Mouse (Mus musculus) forebrain, embryonic 12.5 days (tissue): ENCODE data around the gene Gm11077. TPM values are rescaled to one million over a fixed set of nuclear protein-coding genes. Genes with fewer than 3 reads are reported as not detected.

ENCODE experiments used
- ATAC-seq: fragments of 200-750 bp; cut with Nextera tagmentation; 2 replicates; pipeline ENCODE4 v1.8.0; 2017; ENCODE audit warnings: moderate TSS enrichment; ENCODE audit not compliant: low FRiP score
- H3K27ac ChIP-seq: fragments of 300-500 bp; sonication (generic); 2 replicates; pipeline ENCODE4 v1.5.1; 2016; ENCODE audit warnings: mild to moderate bottlenecking
- H3K27me3 ChIP-seq: fragments of 300-500 bp; sonication (generic); 2 replicates; pipeline ENCODE4 v1.6.1; 2016; ENCODE audit warnings: mild to moderate bottlenecking
- H3K36me3 ChIP-seq: fragments of 300-500 bp; sonication (generic); replicated peaks from 2 replicates; pipeline ENCODE4 v1.6.1; 2016; ENCODE audit warnings: mild to moderate bottlenecking
- H3K4me1 ChIP-seq: fragments of 300-500 bp; sonication (generic); 2 replicates; pipeline ENCODE4 v1.6.1; 2016
- H3K4me2 ChIP-seq: fragments of 300-500 bp; sonication (generic); 2 replicates; pipeline ENCODE4 v1.6.1; 2016; ENCODE audit warnings: mild to moderate bottlenecking, moderate library complexity
- H3K4me3 ChIP-seq: fragments of 300-500 bp; sonication (generic); replicated peaks from 2 replicates; pipeline ENCODE4 v1.5.1; 2016; ENCODE audit warnings: mild to moderate bottlenecking
- H3K9ac ChIP-seq: fragments of 300-500 bp; sonication (generic); 2 replicates; pipeline ENCODE4 v1.6.1; 2016; ENCODE audit warnings: mild to moderate bottlenecking
- H3K9me3 ChIP-seq: fragments of 300-500 bp; sonication (generic); 2 replicates; pipeline ENCODE4 v1.6.1; 2016
- WGBS: fragments of 180-500 bp; shearing (Covaris S2); methylation state at CpG from one replicate; pipeline ENCODE4 v1.1.7; 2016; 5-methylcytosine and 5-hydroxymethylcytosine counted together
- polyA plus RNA-seq: library from polyadenylated mRNA; unstranded; fragments of >200 nt; fragmentation: Nextera tagmentation; extraction: Ambion mirVana; gene quantifications from 2 replicates; pipeline ENCODE4 v1.2.1, GENCODE M21; 2016

The Gm11077 gene
- polyA plus RNA-seq = not detected in 2 replicates

GRCm38 (mm10) chr6:140729272-140729671, at the start of gene Gm11077:
TSS of gene Gm11077 (plus strand) at chr6:140729284.
- Histone ChIP-seq H3K4me2 (no peak within 1 kb of the TSS), H3K27me3 (no peaks in the 10 kb centered on the region), H3K4me1 (peaks cover 14% of the 10 kb centered on the region; the same call in 1 of the 2 replicates), H3K4me3 (no peak within 1 kb of the TSS), H3K36me3 (no peaks in the 10 kb centered on the region), H3K9me3 (no peaks in the 10 kb centered on the region), H3K9ac (no peak within 1 kb of the TSS), H3K27ac (no peak within 1 kb of the TSS)
- 90% methylated on average over 5 of the region's 5 CpGs for WGBS
- ATAC-seq = no peak

- H3K4me3 ChIP-seq = no peak overlapping the region
- 48% methylated on average over 7 of the region's 7 CpGs for WGBS
- no peaks in the 10 kb centered on the region for H3K27me3 ChIP-seq
- no peaks in the 10 kb centered on the region for H3K36me3 ChIP-seq
- no peak overlapping the region for H3K4me2 ChIP-seq
- no peak overlapping the region for H3K27ac ChIP-seq
- H3K9ac ChIP-seq = no peak overlapping the region
- ATAC-seq = no peak
- H3K4me1 ChIP-seq = peaks cover 24% of the 10 kb centered on the region
- no peaks in the 10 kb centered on the region for H3K9me3 ChIP-seq
These were observed 48.4 kb upstream of the Gm11077 start for GRCm38 (mm10) chr6:140680713-140681112.

- Histone ChIP-seq H3K27ac (no peak overlapping the region), H3K4me1 (peaks cover 14% of the 10 kb centered on the region), H3K36me3 (no peaks in the 10 kb centered on the region), H3K9me3 (no peaks in the 10 kb centered on the region), H3K4me2 (no peak overlapping the region), H3K27me3 (no peaks in the 10 kb centered on the region), H3K9ac (no peak overlapping the region), H3K4me3 (no peak overlapping the region)
- ATAC-seq = no peak
- 61% methylated on average over 13 of the region's 13 CpGs for WGBS
These were observed 46.3 kb upstream of the Gm11077 start for GRCm38 (mm10) chr6:140682829-140683228.

- H3K4me1 ChIP-seq = peaks cover under 1% of the 10 kb centered on the region; the same call in 1 of the 2 replicates
- 90% methylated on average over 11 of the region's 11 CpGs for WGBS
- no peak for ATAC-seq
These were observed 44.7 kb upstream of the Gm11077 start for GRCm38 (mm10) chr6:140684403-140684802.

GRCm38 (mm10) chr6:140689617-140690404, 39.3 kb upstream of the Gm11077 start:
- Histone ChIP-seq H3K4me3 (no peak overlapping the region), H3K4me2 (no peak overlapping the region), H3K27me3 (no peaks in the 10 kb centered on the region), H3K9me3 (no peaks in the 10 kb centered on the region), H3K9ac (no peak overlapping the region), H3K4me1 (no peaks in the 10 kb centered on the region; the same call in 1 of the 2 replicates), H3K27ac (no peak overlapping the region), H3K36me3 (no peaks in the 10 kb centered on the region)
- WGBS = 88% methylated on average over 16 of the region's 16 CpGs
- ATAC-seq = no peak

More at GRCm38 (mm10) chr6:140684403-140684802, 44.7 kb upstream of the Gm11077 start:
- no peaks in the 10 kb centered on the region for H3K36me3 ChIP-seq
- H3K27ac ChIP-seq = no peak overlapping the region
- H3K27me3 ChIP-seq = no peaks in the 10 kb centered on the region
- H3K9ac ChIP-seq = no peak overlapping the region
- no peak overlapping the region for H3K4me2 ChIP-seq
- no peak overlapping the region for H3K4me3 ChIP-seq
- H3K9me3 ChIP-seq = no peaks in the 10 kb centered on the region

GRCm38 (mm10) chr6:140692160-140692559, 36.9 kb upstream of the Gm11077 start:
- no peak for ATAC-seq
- no peaks in the 10 kb centered on the region for H3K9me3 ChIP-seq
- H3K4me1 ChIP-seq = no peaks in the 10 kb centered on the region; the same call in 1 of the 2 replicates
- WGBS = 89% methylated on average over 6 of the region's 6 CpGs
- no peaks in the 10 kb centered on the region for H3K36me3 ChIP-seq
- no peak overlapping the region for H3K4me2 ChIP-seq
- no peak overlapping the region for H3K4me3 ChIP-seq
- no peaks in the 10 kb centered on the region for H3K27me3 ChIP-seq
- H3K9ac ChIP-seq = no peak overlapping the region
- H3K27ac ChIP-seq = no peak overlapping the region

- Histone ChIP-seq H3K4me2 (no peak overlapping the region), H3K4me1 (no peaks in the 10 kb centered on the region; the same call in 1 of the 2 replicates), H3K27ac (no peak overlapping the region), H3K4me3 (no peak overlapping the region), H3K36me3 (no peaks in the 10 kb centered on the region), H3K9ac (no peak overlapping the region), H3K9me3 (no peaks in the 10 kb centered on the region), H3K27me3 (no peaks in the 10 kb centered on the region)
- WGBS = 71% methylated on average over 12 of the region's 12 CpGs
- no peak for ATAC-seq
These were observed 32.7 kb upstream of the Gm11077 start for GRCm38 (mm10) chr6:140696192-140696879.

GRCm38 (mm10) chr6:140697994-140698393, 31.1 kb upstream of the Gm11077 start:
- Histone ChIP-seq H3K9ac (no peak overlapping the region), H3K4me1 (no peaks in the 10 kb centered on the region), H3K9me3 (no peaks in the 10 kb centered on the region), H3K4me2 (no peak overlapping the region), H3K27ac (no peak overlapping the region), H3K36me3 (no peaks in the 10 kb centered on the region), H3K27me3 (no peaks in the 10 kb centered on the region), H3K4me3 (no peak overlapping the region)
- ATAC-seq = no peak
- 90% methylated on average over 11 of the region's 11 CpGs for WGBS

- no peaks in the 10 kb centered on the region for H3K27me3 ChIP-seq
- no peak overlapping the region for H3K4me2 ChIP-seq
- no peaks in the 10 kb centered on the region for H3K4me1 ChIP-seq
- no peak overlapping the region for H3K27ac ChIP-seq
- 100% methylated on average over 1 of the region's 1 CpGs for WGBS
- H3K9me3 ChIP-seq = no peaks in the 10 kb centered on the region
- H3K36me3 ChIP-seq = no peaks in the 10 kb centered on the region
- H3K9ac ChIP-seq = no peak overlapping the region
- no peak overlapping the region for H3K4me3 ChIP-seq
- no peak for ATAC-seq
These were observed 30.5 kb upstream of the Gm11077 start for GRCm38 (mm10) chr6:140698596-140698995.

GRCm38 (mm10) chr6:140701259-140701658, 27.8 kb upstream of the Gm11077 start:
- 0 out of 2 replicates have a peak, but pooled peaks cover 2% of the 10 kb centered on the region for H3K9me3 ChIP-seq
- H3K4me3 ChIP-seq = no peak overlapping the region
- 84% methylated on average over 6 of the region's 6 CpGs for WGBS
- no peak overlapping the region for H3K27ac ChIP-seq
- ATAC-seq = no peak
- no peaks in the 10 kb centered on the region for H3K27me3 ChIP-seq
- H3K9ac ChIP-seq = no peak overlapping the region
- H3K4me2 ChIP-seq = no peak overlapping the region
- H3K36me3 ChIP-seq = no peaks in the 10 kb centered on the region
- no peaks in the 10 kb centered on the region for H3K4me1 ChIP-seq

- WGBS = 81% methylated on average over 10 of the region's 10 CpGs
- no peaks in the 10 kb centered on the region for H3K4me1 ChIP-seq
- no peak for ATAC-seq
These were observed 24.0 kb upstream of the Gm11077 start for GRCm38 (mm10) chr6:140705132-140705531.

GRCm38 (mm10) chr6:140706056-140706455, 23.0 kb upstream of the Gm11077 start:
- 0 out of 2 replicates have a peak, but pooled peaks cover 2% of the 10 kb centered on the region for H3K9me3 ChIP-seq
- H3K4me1 ChIP-seq = no peaks in the 10 kb centered on the region
- no peak for ATAC-seq
- H3K27ac ChIP-seq = no peak overlapping the region
- H3K4me3 ChIP-seq = no peak overlapping the region
- WGBS = 88% methylated on average over 5 of the region's 5 CpGs
- no peaks in the 10 kb centered on the region for H3K27me3 ChIP-seq
- no peak overlapping the region for H3K9ac ChIP-seq
- H3K4me2 ChIP-seq = no peak overlapping the region
- H3K36me3 ChIP-seq = no peaks in the 10 kb centered on the region

More at GRCm38 (mm10) chr6:140705132-140705531, 24.0 kb upstream of the Gm11077 start:
- 0 out of 2 replicates have a peak, but pooled peaks cover 2% of the 10 kb centered on the region for H3K9me3 ChIP-seq
- no peak overlapping the region for H3K27ac ChIP-seq
- H3K4me2 ChIP-seq = no peak overlapping the region
- no peak overlapping the region for H3K9ac ChIP-seq
- no peaks in the 10 kb centered on the region for H3K27me3 ChIP-seq
- no peak overlapping the region for H3K4me3 ChIP-seq
- H3K36me3 ChIP-seq = no peaks in the 10 kb centered on the region
